Mouse (Mus musculus) 3T3-L1 (cell line): ENCODE results near the gene Rps21.

Experiments
- DNase-seq: peaks from one replicate; pipeline ENCODE4 v3.0.0-alpha.2; 2015; ENCODE audit warnings: low read depth, low spot score

The Rps21 gene

DNA sequence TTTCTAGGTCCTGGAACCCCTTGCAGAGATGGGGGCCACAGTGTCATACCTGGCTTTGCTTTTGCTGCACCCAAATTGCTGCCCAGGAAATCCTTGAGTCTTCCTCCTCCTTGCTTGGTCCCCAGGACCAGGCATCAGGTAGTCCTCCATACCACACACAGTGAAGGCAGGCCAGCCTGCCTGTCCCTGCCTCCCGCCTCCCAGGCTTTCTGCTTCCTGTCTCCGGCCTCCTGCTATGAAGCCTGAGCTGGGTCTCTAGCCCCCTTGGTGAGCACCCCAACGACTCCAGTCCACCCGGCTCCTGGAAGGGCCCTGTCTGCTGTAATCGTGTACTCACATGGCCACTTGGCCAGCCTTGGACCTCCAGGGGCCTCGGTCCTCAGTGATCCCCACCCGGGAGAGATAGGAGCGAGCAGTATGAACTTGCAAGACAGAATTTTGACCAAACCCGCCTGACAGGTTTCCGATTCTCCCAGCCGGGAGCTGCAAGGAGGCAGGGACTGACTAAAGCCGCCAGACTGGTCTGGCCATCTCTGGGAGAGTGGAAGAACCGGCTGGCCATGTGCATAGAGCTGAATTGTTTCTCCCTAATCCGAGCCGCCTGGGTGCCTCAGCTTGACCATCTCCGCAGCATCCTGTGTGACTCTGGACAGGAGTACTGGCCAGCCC is 32.4 kb downstream of the Rps21 start, which contains the start of gene Rbbp8nl:
TSS of gene Rbbp8nl (minus strand) at position 440 of the 669 bp plus-strand sequence.
- DNase-seq = no peak

DNA sequence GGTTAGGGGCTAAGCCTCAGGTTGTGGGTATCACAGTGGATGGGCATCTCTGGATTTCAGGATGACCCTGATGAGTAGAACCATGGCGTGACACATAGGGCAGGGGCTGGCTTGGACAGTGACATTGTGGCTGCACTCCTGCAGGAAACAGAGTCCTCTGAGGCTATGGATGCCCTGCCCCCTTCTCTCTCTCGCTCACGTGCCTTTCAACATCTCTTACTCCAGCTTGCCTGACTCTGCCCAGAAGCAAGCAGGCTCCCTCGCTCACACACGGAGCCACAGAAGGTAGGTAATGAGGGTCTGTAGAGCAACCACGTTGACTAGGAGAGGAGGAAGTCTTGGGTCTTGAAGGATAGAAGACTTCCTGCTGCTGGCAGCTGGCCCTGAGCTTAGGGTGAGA is 33.3 kb downstream of the Rps21 start:
- DNase-seq = no peak

- no peak for DNase-seq
Observed at GRCm38 (mm10) chr2:180291566-180291965, 34.4 kb downstream of the Rps21 start.

- no peak for DNase-seq
Observed at GRCm38 (mm10) chr2:180292026-180292425, 34.8 kb downstream of the Rps21 start.

DNA sequence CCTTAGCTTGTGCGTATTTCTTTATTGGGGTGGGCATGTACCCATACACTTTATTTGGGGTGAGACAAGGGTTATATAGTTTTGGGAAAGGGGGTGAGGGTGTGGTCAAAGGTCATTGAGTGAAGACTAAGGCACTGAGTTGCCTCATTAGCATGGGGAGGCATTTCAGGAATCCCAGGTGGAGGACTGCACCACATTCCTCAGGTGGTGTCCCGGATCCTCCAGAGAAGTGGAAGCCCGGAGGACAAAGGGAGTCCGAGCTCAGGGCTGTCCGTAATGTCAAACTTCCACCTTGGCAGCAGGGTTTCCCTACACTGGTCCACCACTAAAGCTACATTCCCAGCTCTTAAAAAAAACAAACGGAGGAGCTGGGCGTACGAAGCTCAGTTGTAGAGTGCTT is 35.7 kb downstream of the Rps21 start:
- no peak for DNase-seq

DNA sequence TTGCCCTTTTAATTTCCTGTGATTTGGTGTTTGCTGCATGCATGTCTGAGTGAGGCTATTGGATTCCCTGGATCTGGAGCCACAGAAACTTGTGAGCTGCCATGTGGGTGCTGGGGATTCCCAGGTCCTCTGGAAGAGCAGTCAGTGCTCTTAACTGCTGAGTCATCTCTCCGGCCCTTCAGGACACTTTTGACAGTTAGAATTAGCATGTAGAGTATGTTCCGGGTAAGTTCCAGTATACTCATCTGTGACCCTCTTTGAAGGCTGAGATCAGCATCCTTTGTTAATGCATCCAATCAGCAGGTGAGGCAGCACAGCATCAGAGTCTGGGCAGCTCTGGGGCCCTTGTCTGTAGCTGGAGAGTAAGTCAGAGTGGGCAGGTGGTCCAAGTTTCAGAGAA is 43.1 kb downstream of the Rps21 start:
- DNase-seq = peak; percentile 44

DNA sequence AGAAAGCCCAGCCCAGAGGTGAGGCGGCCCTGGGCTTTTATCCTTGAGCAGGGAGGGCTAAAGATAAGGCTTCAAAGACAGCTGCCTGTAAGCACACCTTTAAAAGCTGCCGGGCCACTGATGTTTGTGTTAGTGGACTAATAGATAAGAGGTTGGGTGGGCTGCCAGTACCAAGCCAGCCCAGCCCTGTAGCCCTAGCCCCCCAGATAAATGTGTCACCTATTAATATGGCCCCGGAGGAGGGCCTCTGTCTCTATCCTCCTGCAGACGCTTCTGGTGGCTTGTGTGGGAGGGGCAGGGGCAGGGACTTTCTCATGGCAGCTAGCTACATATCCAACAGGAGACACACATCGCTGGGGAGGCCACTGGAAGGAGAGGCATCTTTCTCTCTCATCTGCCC is 43.6 kb downstream of the Rps21 start:
- no peak for DNase-seq

GRCm38 (mm10) chr2:180302201-180302600 is 45.0 kb downstream of the Rps21 start:
- DNase-seq = no peak

- no peak for DNase-seq
Observed at GRCm38 (mm10) chr2:180303468-180303867, 46.3 kb downstream of the Rps21 start.

DNA sequence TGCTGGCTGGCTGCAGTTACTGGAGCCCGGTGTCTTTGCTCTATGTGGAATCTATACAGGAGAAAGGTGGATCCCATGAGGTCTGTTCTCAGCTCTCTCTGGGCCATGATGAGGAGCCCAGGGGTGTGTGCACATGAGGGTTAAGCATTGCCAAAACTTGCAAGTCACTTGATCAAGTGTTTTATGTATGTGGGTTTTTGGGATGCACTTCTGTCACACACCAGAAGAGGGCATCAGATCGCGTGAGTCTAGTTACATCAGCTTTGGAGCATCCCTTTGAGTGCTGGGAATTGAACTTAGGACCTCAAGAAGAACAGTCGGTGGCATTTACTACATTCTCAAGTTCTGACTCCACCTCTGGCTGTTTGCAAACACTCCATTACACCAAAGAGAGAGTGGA is 47.4 kb downstream of the Rps21 start:
- DNase-seq = peak; percentile 15

- DNase-seq = peak; percentile 28
Observed at GRCm38 (mm10) chr2:180305490-180305889, 48.3 kb downstream of the Rps21 start.

DNA sequence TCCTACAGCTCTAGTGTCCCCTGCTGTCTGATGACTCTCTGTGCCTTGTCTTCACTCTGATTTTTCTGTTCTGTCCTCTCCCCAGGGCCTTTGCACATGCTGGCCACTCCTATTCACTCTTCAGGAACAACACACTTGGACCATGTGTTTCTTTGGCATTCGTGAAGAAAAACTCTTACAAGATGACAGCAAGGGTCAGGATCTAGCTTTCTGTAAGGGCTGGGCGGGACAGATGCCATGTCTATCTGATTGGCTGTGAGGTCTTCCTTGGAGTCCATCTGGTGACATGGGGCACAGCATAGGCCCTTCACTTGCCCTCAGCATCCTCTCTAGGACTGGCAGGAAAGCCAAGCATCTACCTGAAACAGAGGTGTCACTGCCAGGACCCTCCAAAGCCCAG is 48.8 kb downstream of the Rps21 start:
- no peak for DNase-seq

- DNase-seq = no peak
Observed at GRCm38 (mm10) chr2:180306423-180307168, 49.4 kb downstream of the Rps21 start.

DNA sequence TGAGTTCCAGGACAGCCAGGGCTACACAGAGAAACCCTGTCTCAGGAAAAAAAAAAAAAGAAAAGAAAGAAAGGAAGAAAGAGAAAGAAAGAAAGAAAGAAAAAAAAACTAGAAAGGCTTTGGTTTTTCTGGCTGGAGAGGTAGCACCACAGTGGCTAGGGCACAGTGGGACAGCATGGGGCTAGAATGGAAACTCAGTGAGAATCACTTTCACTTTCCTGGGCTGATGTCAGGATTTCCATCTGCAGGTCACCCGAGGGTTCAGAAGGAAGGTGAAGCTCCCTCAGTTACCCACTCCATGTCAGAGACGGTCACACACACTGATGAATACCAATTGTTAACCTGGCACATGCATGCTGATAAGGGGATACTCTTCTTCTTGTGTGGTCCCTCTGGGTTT is 50.5 kb downstream of the Rps21 start:
- peak; percentile 21 for DNase-seq
